Mouse (Mus musculus) neural tube, embryonic 10.5 days (tissue): ENCODE data around the gene Gm2696.
A peak's percentile ranks its signal among the peaks of the same experiment; 100 is the strongest.

ENCODE experiments used
- DNase-seq: peaks from one replicate; pipeline ENCODE4 v3.0.0-alpha.2; 2017; ENCODE audit warnings: low spot score; ENCODE audit errors: extremely low spot score

Gm2696 gene

DNA sequence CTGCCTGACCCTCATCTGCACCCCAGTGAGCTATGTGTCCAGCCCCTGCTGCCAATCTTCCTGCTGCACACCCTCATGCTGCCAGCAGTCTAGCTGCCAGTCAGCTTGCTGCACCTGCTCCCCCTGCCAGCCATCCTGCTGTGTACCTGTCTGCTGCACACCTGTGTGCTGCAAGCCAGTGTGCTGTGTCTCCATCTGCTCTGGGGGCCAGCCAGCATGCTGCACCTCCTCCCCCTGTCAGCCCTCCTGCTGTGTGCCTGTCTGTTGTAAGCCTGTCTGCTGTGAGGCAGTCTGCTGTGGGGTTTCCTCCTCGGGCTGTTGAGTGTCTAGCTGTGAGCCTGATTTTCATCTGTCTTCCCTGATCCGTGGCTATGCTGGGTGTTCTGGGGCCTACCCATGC is 32.5 kb downstream of the Gm2696 start:
- DNase-seq = no peak

- DNase-seq = no peak
These were observed 33.1 kb downstream of the Gm2696 start for GRCm38 (mm10) chr10:77847538-77847937.

GRCm38 (mm10) chr10:77852559-77852958 is 38.1 kb downstream of the Gm2696 start, which contains the start of gene Gm10318:
Gene Gm10318 (plus strand): TSS chr10:77852859.
- no peak for DNase-seq

- no peak for DNase-seq
These were observed 47.2 kb downstream of the Gm2696 start, which contains the start of gene Gm3285 for GRCm38 (mm10) chr10:77861675-77862074. Gene Gm3285 (plus strand): TSS chr10:77861975.

DNA sequence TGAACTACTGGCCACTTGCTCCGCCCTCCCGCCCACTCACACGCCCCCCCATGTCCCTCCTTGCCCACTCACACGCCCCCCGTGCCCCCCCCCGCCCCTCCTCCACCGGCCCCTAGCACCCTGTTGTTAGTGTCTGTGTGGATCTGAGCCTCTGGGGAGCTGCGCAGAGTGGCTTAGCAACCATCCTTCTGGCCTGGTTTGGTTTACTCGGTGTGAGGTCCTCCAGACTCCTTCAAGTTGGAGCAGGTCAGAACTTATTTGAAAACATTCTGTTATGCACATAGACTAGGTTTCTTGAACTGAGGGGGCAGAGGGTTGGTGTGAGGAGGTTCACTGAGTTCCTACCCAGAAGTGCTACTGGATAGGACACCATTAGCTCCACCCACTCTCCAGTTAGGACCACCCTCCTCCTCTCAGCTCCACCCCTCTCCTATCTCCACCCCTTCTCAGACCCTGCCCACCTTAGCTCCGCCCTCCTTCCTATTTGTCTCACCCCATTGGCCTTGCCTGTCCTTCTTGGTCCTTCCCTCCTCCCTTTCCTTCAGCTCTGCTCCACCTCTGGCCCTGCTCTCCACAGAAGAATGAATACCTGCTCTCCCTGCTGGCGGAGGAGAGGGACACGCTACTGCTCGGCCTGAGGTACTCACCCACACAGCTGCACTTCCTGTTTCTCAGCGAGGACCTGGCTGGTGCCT is 49.7 kb downstream of the Gm2696 start:
- DNase-seq = peak; percentile 35

GRCm38 (mm10) chr10:77864762-77865143 is 50.3 kb downstream of the Gm2696 start:
- no peak for DNase-seq

DNA sequence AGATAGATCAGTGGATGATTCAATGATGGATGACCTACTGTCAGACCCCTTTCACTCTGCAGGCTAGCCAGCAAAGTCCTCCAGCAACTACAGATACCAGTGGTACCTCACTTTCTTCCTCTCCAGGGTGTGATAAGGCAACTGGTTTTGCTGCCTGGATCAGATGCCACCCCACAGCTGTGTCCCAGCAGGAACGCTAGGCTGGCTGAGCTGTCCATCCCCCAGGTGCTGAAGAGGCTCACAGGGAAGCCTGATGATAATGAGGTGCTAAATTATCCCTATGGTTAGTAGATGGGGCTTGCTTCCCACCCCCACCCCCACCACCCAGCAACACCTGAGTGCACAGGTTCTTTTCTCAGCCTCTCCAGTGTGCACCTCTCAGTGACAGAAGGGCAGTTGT is 53.1 kb downstream of the Gm2696 start:
- DNase-seq = no peak

GRCm38 (mm10) chr10:77869651-77870050 is 55.2 kb downstream of the Gm2696 start:
- DNase-seq = no peak

GRCm38 (mm10) chr10:77878985-77879384 is 64.5 kb downstream of the Gm2696 start:
- DNase-seq = no peak

- DNase-seq = no peak
These were observed 65.8 kb downstream of the Gm2696 start for GRCm38 (mm10) chr10:77880305-77880704.

- no peak for DNase-seq
These were observed 68.1 kb downstream of the Gm2696 start for GRCm38 (mm10) chr10:77882553-77882952.
